Mouse (Mus musculus): ENCODE measurements around the gene Nos3. TPM values are rescaled to one million over a fixed set of nuclear protein-coding genes. Genes with fewer than 3 reads are reported as not detected.

The Nos3 gene
- polyA plus RNA-seq, 1 experiment from 2014 or later: 7.5 TPM

DNA sequence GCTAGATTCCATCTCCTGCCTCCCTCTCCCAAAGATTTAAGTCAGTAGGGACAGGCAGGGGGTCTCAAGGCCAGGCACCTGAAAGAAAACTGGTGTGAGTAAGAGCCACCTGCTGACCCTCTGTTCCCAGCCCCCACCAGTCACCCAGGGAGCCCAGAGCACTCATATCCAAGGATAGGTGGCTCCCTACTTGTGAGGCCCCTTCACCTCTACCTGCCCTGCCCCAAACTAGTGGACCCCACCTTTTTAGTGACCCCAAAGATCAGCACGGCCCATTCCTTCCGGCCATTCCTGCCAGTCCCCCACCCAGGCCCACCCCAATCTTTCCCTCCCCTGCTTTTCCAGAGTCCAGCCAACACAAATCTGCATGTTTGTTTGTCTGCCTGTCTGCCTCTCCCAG, 1.1 kb upstream of the Nos3 start:
- WGBS: 69% methylated on average over 2 of the region's 2 CpGs
- H3K9ac ChIP-seq: no peak overlapping the region
- no peak overlapping the region for H3K4me2 ChIP-seq
- H3K27me3 ChIP-seq: no peaks in the 10 kb centered on the region
- no peak for ATAC-seq (ENCODE audit: insufficient number of reproducible peaks, low FRiP score, low TSS enrichment, low read depth)
- H3K36me3 ChIP-seq: no peaks in the 10 kb centered on the region
- H3K9me3 ChIP-seq: no peaks in the 10 kb centered on the region
- peaks cover 3% of the 10 kb centered on the region; the same call in 1 of the 2 replicates for H3K4me1 ChIP-seq
- H3K27ac ChIP-seq: no peak overlapping the region
- no peak overlapping the region for H3K4me3 ChIP-seq

DNA sequence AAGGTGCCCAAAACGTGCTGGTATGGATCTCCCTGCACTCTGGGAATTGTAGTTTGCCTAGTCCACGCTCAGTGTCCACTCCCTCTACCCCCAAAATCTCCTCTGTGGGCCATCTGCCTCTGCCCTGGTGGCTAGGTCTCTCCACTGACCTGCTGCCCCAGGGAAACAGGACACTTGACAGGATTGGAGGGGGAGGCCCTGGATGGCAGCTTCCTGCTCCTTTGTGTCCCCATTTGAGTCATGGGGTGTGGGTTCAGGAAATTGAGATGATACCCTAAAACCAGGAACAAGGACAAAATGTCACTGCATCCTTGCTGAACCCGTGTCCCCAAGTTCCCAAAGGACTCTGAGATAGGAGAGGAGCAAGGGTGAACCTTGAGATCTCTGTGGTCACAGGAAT, 549 bp upstream of the Nos3 start:
- H3K9me3 ChIP-seq: no peaks in the 10 kb centered on the region
- H3K27ac ChIP-seq: no peak overlapping the region
- no peaks in the 10 kb centered on the region for H3K36me3 ChIP-seq
- no peak for ATAC-seq (ENCODE audit: insufficient number of reproducible peaks, low FRiP score, low TSS enrichment, low read depth)
- H3K9ac ChIP-seq: no peak overlapping the region
- no peak overlapping the region for H3K4me2 ChIP-seq
- WGBS: 50% methylated on average over 3 of the region's 3 CpGs
- no peaks in the 10 kb centered on the region for H3K27me3 ChIP-seq
- H3K4me3 ChIP-seq: no peak overlapping the region
- H3K4me1 ChIP-seq: peaks cover 3% of the 10 kb centered on the region; the same call in 1 of the 2 replicates

DNA sequence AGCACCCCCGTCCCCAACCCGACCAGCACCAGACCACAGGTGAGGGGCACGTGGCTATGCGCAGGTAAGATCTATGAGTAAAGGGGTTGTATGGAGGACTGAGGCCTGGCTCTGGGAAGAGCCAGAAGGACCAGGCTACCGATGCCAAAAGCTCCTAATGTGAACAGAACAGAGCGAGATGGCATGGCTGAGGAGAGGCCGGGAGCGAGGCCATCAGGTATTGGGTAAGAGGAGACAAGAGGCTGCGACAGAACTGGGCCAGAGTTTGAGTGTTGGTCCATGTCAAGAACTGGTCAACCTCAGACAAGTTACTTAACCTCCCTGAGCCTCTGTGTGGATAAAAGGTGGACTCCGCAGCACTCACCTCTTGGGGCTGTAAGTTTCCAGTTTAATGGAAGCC, 353 bp downstream of the Nos3 start:
- H3K9me3 ChIP-seq: no peaks in the 10 kb centered on the region
- no peaks in the 10 kb centered on the region for H3K36me3 ChIP-seq
- no peak for ATAC-seq (ENCODE audit: insufficient number of reproducible peaks, low FRiP score, low TSS enrichment, low read depth)
- WGBS: 82% methylated on average over 10 of the region's 10 CpGs
- H3K27me3 ChIP-seq: no peaks in the 10 kb centered on the region
- no peak overlapping the region for H3K4me2 ChIP-seq
- H3K4me1 ChIP-seq: peaks cover 3% of the 10 kb centered on the region; the same call in 1 of the 2 replicates
- H3K9ac ChIP-seq: no peak overlapping the region
- no peak overlapping the region for H3K27ac ChIP-seq
- no peak overlapping the region for H3K4me3 ChIP-seq

DNA sequence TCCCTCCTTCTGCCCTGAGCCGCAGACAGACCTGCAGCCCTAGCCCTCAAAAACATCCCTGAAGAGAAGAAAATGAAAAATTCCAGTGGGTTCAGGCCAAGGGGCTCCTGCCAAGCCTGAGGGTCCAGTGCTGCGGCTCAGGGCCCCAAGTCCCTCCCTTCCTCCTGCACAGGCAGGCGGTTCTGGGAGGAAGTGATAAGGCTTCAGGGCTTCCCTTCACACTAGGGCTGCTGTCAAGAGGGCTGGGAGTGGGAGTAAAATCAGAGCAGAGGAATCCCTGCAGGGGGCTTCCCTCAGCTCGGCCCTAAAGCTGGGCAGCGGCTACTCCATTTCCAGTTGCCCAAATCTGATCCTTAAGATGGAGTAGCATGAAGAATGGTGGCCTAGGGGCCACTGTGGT, 918 bp downstream of the Nos3 start:
- no peak overlapping the region for H3K9ac ChIP-seq
- H3K27ac ChIP-seq: no peak overlapping the region
- H3K4me2 ChIP-seq: no peak overlapping the region
- peaks cover 3% of the 10 kb centered on the region; the same call in 1 of the 2 replicates for H3K4me1 ChIP-seq
- no peaks in the 10 kb centered on the region for H3K36me3 ChIP-seq
- H3K27me3 ChIP-seq: no peaks in the 10 kb centered on the region
- ATAC-seq (ENCODE audit: insufficient number of reproducible peaks, low FRiP score, low TSS enrichment, low read depth): no peak
- no peaks in the 10 kb centered on the region for H3K9me3 ChIP-seq
- 34% methylated on average over 5 of the region's 5 CpGs for WGBS
- no peak overlapping the region for H3K4me3 ChIP-seq

DNA sequence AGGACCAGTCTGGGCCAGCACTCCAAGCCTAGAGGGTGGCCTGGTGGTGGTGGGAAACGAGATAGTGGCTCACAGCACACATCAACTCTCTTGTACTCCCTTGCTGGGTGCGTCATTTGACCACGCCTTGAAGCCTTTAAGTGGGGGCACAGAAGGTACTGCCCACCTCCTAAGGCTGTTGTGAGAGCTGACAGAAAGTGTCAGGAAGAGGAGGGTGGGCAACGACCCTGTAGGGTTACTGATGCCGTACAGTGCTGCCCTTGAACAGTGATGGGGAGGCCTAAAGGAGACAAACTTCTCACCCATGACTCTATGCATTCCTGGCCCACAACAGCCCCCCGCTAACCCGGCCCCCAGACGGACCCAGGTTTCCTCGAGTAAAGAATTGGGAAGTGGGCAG, 1.8 kb downstream of the Nos3 start:
- Histone ChIP-seq H3K36me3 (no peaks in the 10 kb centered on the region), H3K4me1 (no peaks in the 10 kb centered on the region), H3K27ac (no peak overlapping the region), H3K9ac (no peak overlapping the region), H3K27me3 (no peaks in the 10 kb centered on the region), H3K4me3 (no peak overlapping the region), H3K9me3 (no peaks in the 10 kb centered on the region), H3K4me2 (no peak overlapping the region)
- no peak for ATAC-seq (ENCODE audit: insufficient number of reproducible peaks, low FRiP score, low TSS enrichment, low read depth)
- WGBS: 79% methylated on average over 9 of the region's 9 CpGs

DNA sequence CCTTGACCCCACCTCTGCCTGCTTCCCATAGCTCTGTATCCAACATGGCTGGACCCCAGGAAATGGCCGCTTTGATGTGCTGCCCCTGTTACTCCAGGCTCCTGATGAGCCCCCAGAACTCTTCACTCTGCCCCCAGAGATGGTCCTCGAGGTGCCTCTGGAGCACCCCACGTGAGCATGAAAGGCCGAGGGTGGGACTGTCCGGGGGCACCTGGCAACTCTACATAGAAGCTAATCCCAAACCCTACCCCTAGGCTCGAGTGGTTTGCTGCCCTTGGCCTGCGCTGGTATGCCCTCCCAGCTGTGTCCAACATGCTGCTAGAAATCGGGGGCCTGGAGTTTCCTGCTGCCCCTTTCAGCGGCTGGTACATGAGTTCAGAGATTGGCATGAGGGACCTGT, 5.2 kb downstream of the Nos3 start:
- H3K4me2 ChIP-seq: no peak overlapping the region
- 85% methylated on average over 9 of the region's 9 CpGs for WGBS
- no peak for ATAC-seq (ENCODE audit: insufficient number of reproducible peaks, low FRiP score, low TSS enrichment, low read depth)

DNA sequence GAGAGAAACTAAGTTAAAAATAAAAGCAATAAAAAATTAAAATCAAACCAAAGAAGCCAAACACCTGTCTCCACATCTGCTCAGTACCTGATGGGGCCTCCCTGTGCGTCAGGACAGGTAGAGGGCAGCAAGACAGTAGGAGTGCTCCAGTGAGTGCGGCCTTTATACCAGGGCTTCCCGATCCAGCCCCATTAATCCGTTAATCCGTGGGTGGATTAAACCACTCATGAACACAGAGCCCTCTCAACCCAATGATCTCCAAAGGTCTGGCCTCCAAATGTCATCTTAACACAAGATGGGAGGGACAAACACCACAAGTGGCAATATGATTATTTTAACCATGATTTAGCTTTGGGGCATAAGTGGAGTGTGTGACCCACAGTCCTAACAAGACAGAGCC, 9.2 kb downstream of the Nos3 start:
- no peak overlapping the region for H3K4me2 ChIP-seq
- H3K27me3 ChIP-seq: no peaks in the 10 kb centered on the region
- H3K36me3 ChIP-seq: no peaks in the 10 kb centered on the region
- H3K4me1 ChIP-seq: no peaks in the 10 kb centered on the region
- H3K9ac ChIP-seq: no peak overlapping the region
- H3K4me3 ChIP-seq: no peak overlapping the region
- WGBS: 72% methylated on average over 5 of the region's 5 CpGs
- no peak for ATAC-seq (ENCODE audit: insufficient number of reproducible peaks, low FRiP score, low TSS enrichment, low read depth)
- H3K9me3 ChIP-seq: no peaks in the 10 kb centered on the region
- H3K27ac ChIP-seq: no peak overlapping the region

More for the DNA sequence above, 5.2 kb downstream of the Nos3 start:
- no peaks in the 10 kb centered on the region for H3K27me3 ChIP-seq
- no peak overlapping the region for H3K27ac ChIP-seq
- no peaks in the 10 kb centered on the region for H3K9me3 ChIP-seq
- no peaks in the 10 kb centered on the region for H3K4me1 ChIP-seq
- no peak overlapping the region for H3K9ac ChIP-seq
- H3K4me3 ChIP-seq: no peak overlapping the region
- no peaks in the 10 kb centered on the region for H3K36me3 ChIP-seq

DNA sequence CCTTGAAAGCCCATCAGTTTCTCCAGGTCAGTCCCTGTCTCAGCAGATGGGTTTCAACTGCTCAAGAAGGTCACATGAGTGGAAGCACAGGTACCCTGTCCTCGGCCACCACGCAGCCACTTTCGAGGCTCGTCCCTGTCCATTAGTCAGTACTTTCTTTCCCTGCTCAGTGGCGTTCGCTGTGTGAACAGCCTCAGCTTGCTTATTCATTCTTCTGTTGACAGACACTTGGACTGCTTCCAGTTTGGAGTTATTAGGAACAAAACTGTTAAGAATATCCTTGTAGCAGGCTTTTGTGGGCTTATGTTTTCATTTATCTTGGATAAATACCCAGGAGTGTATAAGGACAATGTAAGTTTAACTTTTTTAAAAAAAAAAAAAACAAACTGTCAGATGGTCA, 9.6 kb downstream of the Nos3 start:
- WGBS: 58% methylated on average over 6 of the region's 6 CpGs
- Histone ChIP-seq H3K4me3 (no peak overlapping the region), H3K27me3 (no peaks in the 10 kb centered on the region), H3K27ac (no peak overlapping the region), H3K36me3 (no peaks in the 10 kb centered on the region), H3K9ac (no peak overlapping the region), H3K9me3 (no peaks in the 10 kb centered on the region), H3K4me2 (no peak overlapping the region), H3K4me1 (no peaks in the 10 kb centered on the region)
- ATAC-seq (ENCODE audit: insufficient number of reproducible peaks, low FRiP score, low TSS enrichment, low read depth): no peak

DNA sequence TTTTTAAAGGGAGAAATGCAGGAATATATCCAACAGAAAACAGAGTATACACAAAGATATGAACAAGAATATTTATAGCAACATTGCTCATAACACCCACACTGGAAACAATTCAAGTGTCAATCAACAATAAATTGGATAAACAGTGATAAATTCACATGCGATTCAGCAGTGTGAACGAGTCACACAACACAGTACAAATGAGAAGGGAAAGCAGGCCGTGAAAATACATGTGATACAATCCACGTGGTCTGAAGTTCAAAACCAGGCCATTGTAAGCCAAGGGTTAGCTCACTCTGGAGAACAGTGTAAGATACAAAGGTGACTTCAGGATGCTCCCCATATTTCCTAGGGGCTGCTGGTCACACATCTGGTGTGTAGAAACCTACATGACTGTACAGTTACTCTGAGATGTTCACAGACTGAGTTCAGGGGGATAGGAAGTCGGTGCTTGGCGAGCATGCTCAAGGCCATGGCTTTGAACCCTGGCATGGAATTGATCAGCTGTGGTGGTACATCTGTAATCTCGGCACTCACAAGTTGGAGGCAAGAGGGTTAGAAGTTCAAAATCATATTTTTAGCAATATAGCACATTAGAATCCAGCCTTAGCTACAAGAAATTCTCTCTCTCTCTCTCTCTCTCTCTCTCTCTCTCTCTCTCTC, 10.2 kb downstream of the Nos3 start:
- Histone ChIP-seq H3K4me3 (no peak overlapping the region), H3K9ac (no peak overlapping the region), H3K27me3 (no peaks in the 10 kb centered on the region), H3K9me3 (no peaks in the 10 kb centered on the region), H3K27ac (no peak overlapping the region), H3K4me1 (no peaks in the 10 kb centered on the region), H3K36me3 (no peaks in the 10 kb centered on the region), H3K4me2 (no peak overlapping the region)
- ATAC-seq (ENCODE audit: insufficient number of reproducible peaks, low FRiP score, low TSS enrichment, low read depth): no peak
- WGBS: 73% methylated on average over 7 of the region's 7 CpGs

DNA sequence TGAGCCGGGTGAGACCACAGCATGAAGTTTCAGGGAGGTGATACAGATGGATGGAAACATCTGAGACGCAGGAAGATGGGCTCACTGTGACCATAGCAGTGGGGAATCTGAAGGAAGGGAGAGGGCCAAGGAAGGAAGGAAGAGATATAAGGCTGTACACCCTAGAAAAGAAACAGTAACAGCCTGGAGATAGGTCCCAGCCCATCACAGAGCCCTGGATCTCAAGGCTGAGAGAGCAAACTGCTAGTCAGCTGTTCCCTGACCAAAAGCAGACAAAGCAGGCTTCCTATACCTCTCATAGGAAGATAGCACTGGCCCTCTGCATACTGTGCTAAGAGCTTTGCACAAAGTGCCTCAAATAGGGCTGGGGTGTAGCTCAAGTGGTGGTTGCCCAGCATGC, 14.1 kb downstream of the Nos3 start:
- no peak overlapping the region for H3K9ac ChIP-seq
- H3K9me3 ChIP-seq: no peaks in the 10 kb centered on the region
- no peak overlapping the region for H3K27ac ChIP-seq
- 68% methylated on average over 2 of the region's 2 CpGs for WGBS
- H3K27me3 ChIP-seq: no peaks in the 10 kb centered on the region
- no peaks in the 10 kb centered on the region for H3K36me3 ChIP-seq
- no peak overlapping the region for H3K4me2 ChIP-seq
- H3K4me3 ChIP-seq: no peak overlapping the region
- H3K4me1 ChIP-seq: peaks cover 8% of the 10 kb centered on the region
- ATAC-seq (ENCODE audit: insufficient number of reproducible peaks, low FRiP score, low TSS enrichment, low read depth): no peak

DNA sequence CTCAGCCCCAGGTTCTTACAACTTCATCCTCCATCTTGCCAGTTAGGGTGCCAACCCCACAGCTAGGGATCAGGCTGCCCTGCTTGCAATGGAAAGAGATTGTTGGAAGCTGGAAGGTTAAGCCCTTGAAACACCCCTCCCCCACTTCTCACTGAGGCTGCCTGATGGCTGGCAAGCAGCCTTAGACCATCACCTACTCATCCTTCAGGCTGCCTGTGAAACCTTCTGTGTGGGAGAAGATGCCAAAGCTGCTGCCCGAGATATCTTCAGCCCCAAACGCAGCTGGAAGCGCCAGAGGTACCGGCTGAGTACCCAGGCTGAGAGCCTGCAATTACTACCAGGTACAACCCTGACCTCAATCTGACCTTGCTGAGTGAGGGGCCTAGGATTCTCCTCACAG, 14.9 kb downstream of the Nos3 start:
- Histone ChIP-seq H3K4me2 (no peak overlapping the region), H3K27ac (no peak overlapping the region), H3K9ac (no peak overlapping the region), H3K4me3 (no peak overlapping the region), H3K36me3 (no peaks in the 10 kb centered on the region), H3K9me3 (no peaks in the 10 kb centered on the region), H3K27me3 (no peaks in the 10 kb centered on the region), H3K4me1 (peaks cover 16% of the 10 kb centered on the region)
- ATAC-seq (ENCODE audit: insufficient number of reproducible peaks, low FRiP score, low TSS enrichment, low read depth): no peak
- WGBS: 54% methylated on average over 4 of the region's 4 CpGs

DNA sequence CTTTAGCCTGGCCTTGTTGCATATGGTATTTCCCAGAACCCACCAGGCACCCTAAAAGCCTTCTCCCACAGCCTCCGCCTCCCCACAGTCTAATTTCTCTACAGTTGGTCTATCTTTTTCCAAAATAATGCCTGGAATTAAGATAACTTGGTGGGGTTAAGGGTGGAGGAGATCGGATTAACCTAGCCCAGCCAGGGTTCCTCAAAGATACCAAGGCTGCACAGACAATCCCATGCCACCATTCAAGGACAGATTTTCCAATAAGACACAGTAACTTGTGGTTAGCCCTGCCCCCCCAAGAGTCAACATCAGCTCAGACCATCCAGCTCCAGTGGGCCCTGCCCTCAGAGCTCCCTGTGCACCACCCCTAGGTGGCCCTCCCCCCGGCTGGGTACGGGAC, 15.9 kb downstream of the Nos3 start:
- H3K9ac ChIP-seq: no peak overlapping the region
- 85% methylated on average over 4 of the region's 4 CpGs for WGBS
- ATAC-seq (ENCODE audit: insufficient number of reproducible peaks, low FRiP score, low TSS enrichment, low read depth): no peak
- no peak overlapping the region for H3K27ac ChIP-seq
- H3K4me2 ChIP-seq: no peak overlapping the region
- H3K27me3 ChIP-seq: peaks cover 1% of the 10 kb centered on the region; the same call in 1 of the 2 replicates
- H3K4me1 ChIP-seq: peaks cover 18% of the 10 kb centered on the region
- H3K4me3 ChIP-seq: no peak overlapping the region
- H3K9me3 ChIP-seq: no peaks in the 10 kb centered on the region
- no peaks in the 10 kb centered on the region for H3K36me3 ChIP-seq

DNA sequence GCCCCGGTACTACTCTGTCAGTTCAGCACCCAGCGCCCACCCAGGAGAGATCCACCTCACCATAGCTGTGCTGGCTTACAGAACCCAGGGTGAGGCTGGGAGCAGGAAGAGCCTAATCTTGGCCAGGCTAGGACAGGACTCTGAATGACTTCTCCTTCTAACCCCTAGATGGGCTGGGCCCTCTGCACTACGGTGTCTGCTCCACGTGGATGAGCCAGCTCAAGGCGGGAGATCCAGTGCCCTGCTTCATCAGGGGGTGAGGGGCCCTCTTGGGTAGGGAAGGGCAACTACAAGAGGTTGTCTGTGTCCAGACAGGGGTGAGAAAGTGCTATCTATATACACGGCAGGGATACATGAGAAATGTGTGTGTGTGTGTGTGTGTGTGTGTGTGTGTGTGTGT, 16.9 kb downstream of the Nos3 start:
- Histone ChIP-seq H3K9ac (no peak overlapping the region), H3K27ac (no peak overlapping the region), H3K36me3 (no peaks in the 10 kb centered on the region), H3K4me1 (peaks cover 18% of the 10 kb centered on the region), H3K4me3 (no peak overlapping the region), H3K4me2 (no peak overlapping the region), H3K9me3 (no peaks in the 10 kb centered on the region), H3K27me3 (peaks cover 11% of the 10 kb centered on the region)
- ATAC-seq (ENCODE audit: insufficient number of reproducible peaks, low FRiP score, low TSS enrichment, low read depth): no peak
- WGBS: 79% methylated on average over 6 of the region's 6 CpGs

Data from limb, embryonic 15.5 days (tissue).